Mouse (Mus musculus) frontal cortex, postnatal 25 days (tissue): ENCODE data around the gene Upk3b.
A peak's percentile ranks its signal among the peaks of the same experiment; 100 is the strongest.
"Not testable (repeated sequence)": the region's sequence is repeated elsewhere in the genome, so short reads cannot be mapped to it uniquely, and the experiment has no call there.

Source experiments
- DNase-seq, 2 experiments: peaks; one replicate each; pipeline ENCODE4 v3.0.0; 2022; ENCODE audit warnings: low spot score in 2 of 2

Upk3b gene

GRCm38 (mm10) chr5:136034868-136035267 is 3.4 kb upstream of the Upk3b start:
- DNase-seq: no peak

- DNase-seq: no peak
Observed at GRCm38 (mm10) chr5:136035285-136035684, 3.0 kb upstream of the Upk3b start.

DNA sequence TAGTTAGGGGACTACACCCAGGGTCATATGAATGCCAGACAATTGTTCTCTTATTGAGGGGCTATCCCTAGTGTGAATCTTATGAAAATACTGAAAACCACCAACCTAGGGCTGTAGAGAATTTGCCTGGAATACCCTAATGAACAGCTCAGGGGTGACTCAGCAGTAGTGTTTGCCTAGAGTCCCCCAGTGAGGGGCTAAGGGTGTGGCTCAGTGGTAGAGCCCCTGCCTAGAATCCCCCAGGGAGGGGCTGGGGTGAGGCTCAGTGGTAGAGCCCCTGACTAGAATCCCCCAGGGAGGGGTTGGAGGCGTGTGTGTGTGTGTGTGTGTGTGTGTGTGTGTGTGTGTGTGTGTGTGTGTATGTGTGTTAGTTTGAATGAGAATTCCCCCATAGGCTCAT is 1.6 kb upstream of the Upk3b start:
- DNase-seq: no peak

DNA sequence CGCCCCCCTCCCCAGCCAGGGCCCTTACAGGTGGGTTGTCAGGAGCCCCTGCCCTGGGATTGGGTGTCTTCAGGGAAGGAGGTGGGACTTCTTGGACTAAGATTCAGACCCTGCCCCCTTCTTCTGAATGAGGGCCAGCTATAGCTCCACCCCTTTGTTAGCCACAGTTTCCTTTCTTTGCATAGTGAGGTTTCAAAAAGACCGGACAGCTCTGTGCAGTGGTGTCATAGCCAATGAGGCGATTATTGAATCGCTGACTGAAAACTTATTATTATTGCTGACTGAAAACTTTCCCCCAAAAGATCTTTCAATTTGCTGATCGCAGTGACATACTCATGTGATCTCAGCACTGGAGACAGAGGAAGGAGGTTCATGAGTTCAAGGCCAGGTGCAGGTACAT is 1.9 kb downstream of the Upk3b start:
- no peak for DNase-seq

DNA sequence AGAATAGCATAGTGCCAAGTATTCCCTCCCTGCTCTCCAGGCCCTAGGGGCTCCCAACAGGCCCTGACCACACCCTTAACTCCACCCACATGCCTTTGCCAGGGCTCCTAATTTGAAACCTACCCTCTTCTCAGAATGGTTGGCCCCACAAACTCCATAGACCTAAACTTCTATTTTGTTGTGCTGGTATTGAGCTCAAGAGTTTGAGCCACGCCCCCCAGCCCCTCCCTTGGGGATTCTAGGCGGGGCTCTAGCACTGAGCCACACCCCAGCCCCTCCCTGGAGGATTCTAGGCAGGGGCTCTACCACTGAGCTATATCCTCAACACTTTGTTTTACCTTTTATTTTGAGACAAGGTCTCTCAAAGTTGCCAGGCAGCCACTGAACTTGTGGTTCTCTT is 3.0 kb downstream of the Upk3b start:
- DNase-seq: no peak

DNA sequence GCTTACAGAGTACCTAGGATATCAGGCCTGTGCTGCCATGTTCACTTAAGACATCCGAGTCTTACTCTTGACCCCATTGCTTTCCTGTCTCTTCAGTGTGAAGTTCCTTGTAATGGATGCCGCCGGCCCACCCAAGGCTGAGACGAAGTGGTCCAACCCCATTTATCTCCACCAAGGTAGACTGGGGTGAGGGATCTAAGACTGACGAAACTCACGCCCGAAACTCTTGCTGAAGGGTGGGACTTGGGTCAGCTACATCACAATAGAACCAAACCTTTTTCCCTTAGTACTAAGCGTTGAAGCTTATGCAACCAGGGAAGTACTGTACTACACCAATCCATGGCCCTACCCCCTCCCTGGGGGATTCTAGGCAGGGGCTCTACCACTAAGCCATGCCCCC is 3.4 kb downstream of the Upk3b start:
- DNase-seq: no peak

DNA sequence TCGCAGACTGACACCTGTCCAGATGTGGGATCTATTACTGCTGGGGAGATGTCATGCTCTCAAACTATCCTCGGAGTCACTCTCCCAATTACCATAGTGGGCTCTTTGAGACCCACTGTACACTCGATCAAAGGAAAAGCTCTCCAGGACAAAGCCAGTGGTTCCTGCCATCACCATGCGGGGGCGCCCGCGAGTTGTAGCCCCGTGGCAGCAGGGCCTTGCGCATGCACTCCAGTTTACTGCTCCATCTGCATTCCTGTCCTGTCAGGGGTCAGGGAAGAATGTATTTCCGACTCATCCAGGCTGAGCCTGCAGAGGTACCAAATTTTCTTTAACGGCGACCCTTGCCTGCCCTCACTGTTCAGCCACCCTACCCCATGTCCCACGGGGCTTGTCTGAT is 6.6 kb downstream of the Upk3b start:
- DNase-seq: no peak

- DNase-seq: no peak
Observed at GRCm38 (mm10) chr5:136045408-136045807, 7.1 kb downstream of the Upk3b start.

DNA sequence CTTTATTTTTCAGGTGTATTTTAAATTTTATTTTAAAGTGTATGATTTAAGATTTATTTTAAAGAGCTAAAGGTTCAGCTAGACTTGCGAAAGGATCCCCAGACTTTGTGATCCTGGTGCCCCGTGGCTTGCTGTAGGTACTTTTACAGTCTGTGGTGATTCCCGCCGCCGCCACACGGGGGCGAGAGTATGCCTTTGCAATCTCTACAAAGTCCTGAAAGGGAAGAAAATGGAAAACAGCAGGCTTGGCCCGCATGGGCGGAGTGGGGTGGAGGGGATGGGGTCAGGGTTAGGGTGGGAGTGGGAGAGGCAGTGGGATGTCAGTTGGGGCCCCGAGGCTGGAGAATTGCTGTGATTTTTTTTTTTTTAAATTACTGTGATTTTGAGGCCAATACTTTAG is 7.7 kb downstream of the Upk3b start:
- peak; percentile 74 to 85 for DNase-seq

DNA sequence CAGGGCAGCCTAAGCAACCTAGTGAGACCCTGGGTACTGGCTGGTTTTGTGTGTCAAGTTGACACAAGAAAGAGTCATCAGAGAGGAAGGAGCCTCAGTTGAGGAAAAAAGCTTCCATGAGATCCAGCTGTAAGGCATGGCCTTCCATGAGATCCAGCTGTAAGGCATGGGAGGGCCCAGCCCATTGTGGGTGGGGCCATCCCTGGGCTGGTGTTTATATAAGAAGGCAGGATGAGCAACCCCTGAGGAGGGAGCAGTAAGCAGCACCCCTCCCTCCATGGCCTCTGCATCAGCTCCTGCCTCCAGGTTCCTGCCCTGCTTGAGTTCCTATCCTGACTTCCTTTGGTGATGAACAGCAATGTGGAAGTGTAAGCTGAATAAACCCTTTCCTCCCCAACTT is 10.2 kb downstream of the Upk3b start:
- not testable (repeated sequence) for DNase-seq

DNA sequence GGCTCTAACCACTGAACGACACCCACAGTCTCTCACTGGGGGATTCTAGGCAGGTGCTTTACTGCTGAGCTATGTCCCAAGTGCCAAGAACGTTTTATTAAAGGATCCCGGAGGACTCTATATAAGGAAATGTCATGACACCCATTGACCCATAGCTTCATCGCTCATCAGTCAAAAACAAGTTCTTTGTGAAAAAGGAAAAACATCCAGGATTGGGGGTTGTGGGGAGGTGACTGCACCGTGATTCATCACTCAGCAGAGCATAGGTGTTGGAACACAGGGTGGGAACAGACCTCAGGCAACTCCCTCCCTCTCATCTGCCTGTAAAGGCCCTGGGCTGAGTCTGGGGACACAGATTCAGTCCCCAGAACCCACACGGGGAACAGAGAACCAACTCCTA is 11.6 kb downstream of the Upk3b start:
- no peak for DNase-seq

- DNase-seq: no peak
Observed at GRCm38 (mm10) chr5:136051231-136052085, 13.2 kb downstream of the Upk3b start.

GRCm38 (mm10) chr5:136052861-136053655 is 14.8 kb downstream of the Upk3b start:
- no peak for DNase-seq

DNA sequence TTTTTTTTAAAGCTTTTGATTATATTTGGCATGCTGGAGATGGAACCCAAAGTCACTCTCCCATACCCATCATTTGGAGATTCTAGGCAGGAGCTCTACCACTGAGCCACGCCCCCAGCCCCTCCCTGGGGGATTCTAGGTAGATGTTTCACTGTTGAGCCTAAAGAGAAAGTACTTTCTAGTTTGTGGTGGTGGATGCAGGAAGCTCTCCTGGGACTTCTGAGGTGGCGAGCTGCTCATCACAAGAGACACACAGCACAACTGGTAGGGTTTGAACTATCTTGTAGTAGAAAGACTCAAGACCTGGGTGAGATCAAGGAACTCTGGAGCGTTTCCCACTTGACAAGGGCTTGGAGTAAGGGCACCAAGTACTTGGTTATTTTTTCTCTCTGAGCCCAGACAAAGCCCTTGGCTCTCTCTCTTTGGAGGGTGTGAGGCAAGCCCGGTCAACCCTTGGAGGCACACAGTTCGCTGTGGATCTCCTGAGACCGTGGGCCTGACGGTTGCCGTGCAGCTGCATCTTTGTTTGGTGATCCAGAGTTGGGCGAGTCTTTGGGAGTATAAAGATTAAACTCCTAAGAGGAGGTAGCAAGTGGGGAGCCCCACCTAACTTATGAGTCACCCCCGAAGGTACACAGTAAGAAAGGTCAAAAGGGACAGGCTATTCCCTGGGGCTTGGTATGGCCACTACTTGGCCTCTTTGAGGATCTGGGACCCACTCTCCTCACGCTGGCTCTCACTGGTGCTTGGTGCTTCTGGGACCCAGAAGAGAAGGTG is 16.2 kb downstream of the Upk3b start, which contains the start of gene Upk3bl:
Gene Upk3bl, plus strand, starts transcription at position 192 of the 777 bp plus-strand sequence.
- no peak for DNase-seq

- no peak for DNase-seq
Observed at GRCm38 (mm10) chr5:136056062-136056461, 17.8 kb downstream of the Upk3b start.

GRCm38 (mm10) chr5:136057085-136057484 is 18.8 kb downstream of the Upk3b start:
- DNase-seq: no peak

DNA sequence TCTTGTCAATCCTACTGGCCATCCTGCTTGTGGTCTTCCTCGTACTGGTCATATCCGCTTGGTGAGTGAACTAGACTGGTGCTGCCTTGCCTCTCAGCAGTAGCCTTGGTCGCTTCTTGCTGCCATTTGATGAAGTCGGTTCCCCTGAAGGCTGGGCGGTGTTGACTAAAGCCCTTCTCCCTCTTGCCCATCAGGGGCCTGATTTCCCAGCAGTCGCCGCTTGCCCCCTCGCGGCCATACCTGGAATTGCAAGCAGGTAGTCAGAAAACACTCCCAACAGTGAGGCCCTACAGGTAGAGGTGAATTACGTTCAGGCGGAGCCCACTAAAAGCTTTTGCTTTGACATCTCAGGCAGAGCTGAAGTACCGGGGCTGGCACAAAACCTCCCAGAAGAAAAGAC is 23.3 kb downstream of the Upk3b start:
- peak; percentile 63 to 71 for DNase-seq

DNA sequence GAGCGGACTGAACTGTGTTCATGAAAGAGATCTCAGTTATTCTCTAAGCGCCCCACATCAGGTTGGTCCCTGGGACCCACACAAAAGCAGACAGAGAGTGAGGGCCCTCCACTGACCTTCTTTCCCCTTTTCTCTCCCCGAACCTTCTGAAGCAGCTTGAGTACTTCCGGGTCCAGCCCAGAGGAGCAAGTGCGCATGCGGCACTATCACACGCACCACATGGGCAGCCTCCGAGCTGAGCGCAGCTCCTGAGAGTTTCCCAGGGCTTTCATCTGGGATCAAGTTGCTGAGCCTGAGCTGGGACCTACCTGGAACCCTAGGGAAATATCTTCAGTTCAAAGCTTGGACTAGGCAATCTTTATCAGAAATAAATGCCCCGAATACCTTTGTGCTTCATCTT is 25.6 kb downstream of the Upk3b start:
- DNase-seq: no peak

- not testable (repeated sequence) for DNase-seq
Observed at GRCm38 (mm10) chr5:136066404-136067148, 28.3 kb downstream of the Upk3b start.

- no peak for DNase-seq
Observed at GRCm38 (mm10) chr5:136069411-136069810, 31.1 kb downstream of the Upk3b start.

- DNase-seq: no peak
Observed at GRCm38 (mm10) chr5:136073051-136073450, 34.8 kb downstream of the Upk3b start.
